Mouse (Mus musculus) lung, adult 2 months (tissue): ENCODE data around the gene Cdk5rap1. TPM values are rescaled to one million over a fixed set of nuclear protein-coding genes. Genes with fewer than 3 reads are reported as not detected.
"Not testable (repeated sequence)": the region's sequence is repeated elsewhere in the genome, so short reads cannot be mapped to it uniquely, and the experiment has no call there.

Experiments
- DNase-seq: peaks from one replicate; pipeline ENCODE4 v3.0.0; 2022
- H3K4me1 ChIP-seq: fragments of 200-500 bp; 2 replicates; pipeline ENCODE4 v1.6.1; 2011; ENCODE audit warnings: low read length; ENCODE audit not compliant: control insufficient read depth, insufficient read depth
- H3K4me3 ChIP-seq: fragments of 200-500 bp; replicated peaks from 2 replicates; pipeline ENCODE3; 2011; ENCODE audit warnings: low read depth, mild to moderate bottlenecking, control low read depth, low read length; ENCODE audit errors: extremely low read depth
- CTCF ChIP-seq: fragments of 200-500 bp; IDR thresholded peaks from 2 replicates; pipeline ENCODE4 v1.5.1; 2011; ENCODE audit warnings: mild to moderate bottlenecking, low read length, control low read depth; ENCODE audit not compliant: insufficient read depth
- POLR2A ChIP-seq: fragments of 200-500 bp; IDR thresholded peaks from 2 replicates; pipeline ENCODE4 v1.6.1; 2011; ENCODE audit warnings: low read depth, mild to moderate bottlenecking, control low read depth, low read length, borderline replicate concordance; ENCODE audit errors: extremely low read depth
- WGBS: fragments of 180-500 bp; shearing (Covaris S2); methylation state at CpG from one replicate; pipeline ENCODE4 v1.1.7; 2018; 5-methylcytosine and 5-hydroxymethylcytosine counted together
- polyA plus RNA-seq: library from polyadenylated mRNA; depleted of rRNA; stranded (reverse); fragments of >200 nt; gene quantifications from 2 replicates; pipeline ENCODE4 v1.2.3, GENCODE M21; 2012; rRNA removed

Cdk5rap1 gene
- polyA plus RNA-seq, 1 experiment, result 9.5 TPM

DNA sequence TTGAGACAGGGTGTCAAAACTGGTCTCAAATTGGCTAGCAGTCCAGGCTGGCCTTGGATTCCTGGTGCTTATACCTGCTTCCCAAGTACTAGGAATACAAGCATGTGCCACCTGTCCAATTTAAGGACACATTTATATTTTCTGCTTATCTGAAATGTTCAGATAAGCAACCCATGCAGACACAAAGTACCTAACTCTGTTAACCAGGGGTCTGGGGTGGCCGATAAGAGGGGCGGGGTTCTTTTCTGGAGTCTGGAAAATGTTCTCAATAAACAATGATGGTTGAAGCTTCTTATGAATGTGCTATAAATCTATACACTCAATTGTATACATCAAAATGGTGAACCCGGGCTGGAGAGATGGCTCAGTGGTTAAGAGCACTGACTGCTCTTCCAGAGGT lies 46.0 kb downstream of the Cdk5rap1 start:
- WGBS, result 79% methylated on average over 3 of the region's 3 CpGs
- TF ChIP-seq CTCF (no peak), POLR2A (no peak)

GRCm38 (mm10) chr2:154313771-154314170 lies 59.0 kb downstream of the Cdk5rap1 start:
- not testable (repeated sequence) for H3K4me3 ChIP-seq, DNase-seq, H3K4me1 ChIP-seq
- WGBS, result 57% methylated on average over 5 of the region's 5 CpGs

More for the DNA sequence above, 46.0 kb downstream of the Cdk5rap1 start:
- DNase-seq, result no peak
- Histone ChIP-seq H3K4me1 (no peaks in the 10 kb centered on the region), H3K4me3 (no peak overlapping the region)

- 85% methylated on average over 4 of the region's 4 CpGs for WGBS
- not testable (repeated sequence) for DNase-seq, H3K4me3 ChIP-seq
Observed at GRCm38 (mm10) chr2:154306927-154307326, 65.9 kb downstream of the Cdk5rap1 start, which contains the start of gene Bpifb9b. Gene Bpifb9b, plus strand, starts transcription at chr2:154307227.

DNA sequence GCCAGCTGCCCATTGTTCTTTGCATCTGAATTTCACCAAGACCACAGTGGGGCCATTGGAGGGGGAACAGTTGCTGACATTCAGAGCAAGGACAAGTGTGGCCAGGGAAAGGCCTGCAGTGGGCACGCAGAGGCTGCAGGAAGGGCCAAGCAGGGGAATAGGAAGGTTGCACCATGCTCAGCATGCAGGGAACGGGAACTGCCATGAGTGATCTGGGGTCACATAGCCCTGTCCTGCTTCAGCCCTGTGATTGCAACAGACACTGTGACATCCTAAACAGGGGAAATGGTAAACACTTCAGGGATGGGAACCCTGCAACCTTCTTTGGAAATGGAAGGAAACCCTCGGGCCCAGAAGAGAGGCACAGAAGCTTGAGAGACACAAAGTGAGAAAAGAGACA lies 68.2 kb downstream of the Cdk5rap1 start:
- WGBS, result 80% methylated on average over 1 of the region's 3 CpGs
- DNase-seq, H3K4me3 ChIP-seq, H3K4me1 ChIP-seq: not testable (repeated sequence)

More at GRCm38 (mm10) chr2:154306927-154307326, 65.9 kb downstream of the Cdk5rap1 start, which contains the start of gene Bpifb9b:
- not testable (repeated sequence) for H3K4me1 ChIP-seq

DNA sequence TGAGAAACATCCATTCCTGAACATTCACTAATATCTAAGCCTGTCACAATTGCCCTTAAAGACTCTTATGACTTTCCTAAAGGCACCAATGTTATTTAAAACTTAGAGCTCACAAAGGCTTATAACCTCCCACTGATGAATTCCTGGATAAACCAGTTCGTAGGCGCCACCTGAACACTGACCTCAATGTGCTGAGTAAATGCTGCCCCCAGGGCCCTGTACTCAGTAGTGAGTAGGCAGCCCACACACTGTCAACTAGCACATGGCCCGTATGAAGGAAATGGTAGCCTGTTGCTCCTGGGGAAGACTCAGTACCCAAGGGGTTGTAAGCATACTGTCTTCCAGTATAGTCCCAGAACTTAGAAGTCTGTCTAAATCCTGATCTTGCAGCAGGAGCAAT lies 71.0 kb downstream of the Cdk5rap1 start:
- Histone ChIP-seq H3K4me3 (no peak overlapping the region), H3K4me1 (no peaks in the 10 kb centered on the region)
- no peak for DNase-seq
- no peak for TF ChIP-seq POLR2A
- TF ChIP-seq CTCF, result no peak
- 92% methylated on average over 3 of the region's 3 CpGs for whole genome bisulfite sequencing

- no peak overlapping the region for H3K4me3 ChIP-seq
- no peak for TF ChIP-seq POLR2A
- TF ChIP-seq CTCF, result peak; percentile 90
- DNase-seq, result peak; percentile 67
- WGBS, result 6% methylated on average over 1 of the region's 1 CpGs
- H3K4me1 ChIP-seq, result no peaks in the 10 kb centered on the region
Observed at GRCm38 (mm10) chr2:154300496-154300895, 72.3 kb downstream of the Cdk5rap1 start.

GRCm38 (mm10) chr2:154294746-154295145 lies 78.1 kb downstream of the Cdk5rap1 start:
- WGBS, result 4% methylated on average over 10 of the region's 10 CpGs
- H3K4me1 ChIP-seq, H3K4me3 ChIP-seq: not testable (repeated sequence)
- peak; percentile 49 for TF ChIP-seq CTCF
- DNase-seq, result peak; percentile 29

DNA sequence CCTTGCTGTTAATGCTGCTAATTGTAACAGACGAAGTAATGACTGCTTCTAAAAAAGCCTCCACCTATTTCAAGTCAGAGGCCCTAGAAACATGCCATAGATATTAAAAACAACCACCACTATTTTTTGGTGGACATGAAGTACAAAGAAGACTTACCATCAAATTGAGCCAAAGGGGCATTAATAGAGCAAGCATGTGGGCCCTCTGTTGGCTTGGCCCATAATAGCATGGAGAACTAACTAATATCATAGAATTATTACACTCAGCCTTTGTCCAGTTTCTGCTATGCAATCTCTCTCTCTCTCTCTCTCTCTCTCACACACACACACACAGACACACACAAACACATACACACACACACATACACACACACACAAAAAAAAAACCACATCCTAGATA lies 80.0 kb downstream of the Cdk5rap1 start:
- TF ChIP-seq POLR2A (no peak), CTCF (no peak)
- no peaks in the 10 kb centered on the region for H3K4me1 ChIP-seq
- no peak overlapping the region for H3K4me3 ChIP-seq
- DNase-seq, result no peak
- WGBS, result 86% methylated on average over 1 of the region's 1 CpGs

DNA sequence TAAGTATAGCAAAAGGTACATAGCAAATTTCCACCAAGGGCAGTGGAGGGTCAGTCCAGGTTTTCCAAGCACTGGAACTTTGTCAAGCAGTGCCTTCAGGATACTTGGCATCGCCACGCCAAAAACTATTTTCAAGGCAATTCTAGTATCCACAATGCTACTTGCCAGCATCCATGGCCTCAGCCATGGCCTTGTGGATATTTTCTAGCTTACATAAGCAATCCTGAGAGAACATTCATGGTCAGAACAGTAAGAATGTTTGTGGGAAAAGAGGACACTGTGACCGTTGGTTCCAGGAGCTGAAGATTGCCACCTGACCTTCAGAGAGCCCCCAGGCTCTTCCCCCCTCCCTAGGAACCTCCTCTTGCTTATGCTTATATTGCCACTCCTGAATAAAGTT lies 80.9 kb downstream of the Cdk5rap1 start:
- not testable (repeated sequence) for DNase-seq, H3K4me3 ChIP-seq, H3K4me1 ChIP-seq
- 78% methylated on average over 3 of the region's 3 CpGs for WGBS

Other genes starting within 250 kb of the Cdk5rap1 start
- gene Bpifa3, start 242.7 kb downstream of the Cdk5rap1 start, polyA plus RNA-seq, result not detected in 2 replicates
- gene Bpifa1, start 230.1 kb downstream of the Cdk5rap1 start, polyA plus RNA-seq, result 295 and 710 TPM in 2 replicates
- 4.3 TPM in 1 of 2 replicates, not detected in the other for gene Bpifa5, start 210.4 kb downstream of the Cdk5rap1 start, polyA plus RNA-seq
- gene Bpifb1, start 182.2 kb downstream of the Cdk5rap1 start, polyA plus RNA-seq, result 103 and 136 TPM in 2 replicates
- 7.2 and 9.0 TPM in 2 replicates for gene Bpifb5, start 149.3 kb downstream of the Cdk5rap1 start, polyA plus RNA-seq
- not detected in 2 replicates for gene Bpifb9a, start 115.2 kb downstream of the Cdk5rap1 start, polyA plus RNA-seq
- not detected in 2 replicates for gene Bpifb9b, start 65.8 kb downstream of the Cdk5rap1 start, polyA plus RNA-seq
- gene Snta1, start 35.1 kb upstream of the Cdk5rap1 start, polyA plus RNA-seq, result 22.5 and 24.1 TPM in 2 replicates
- 8.8 and 12.7 TPM in 2 replicates for gene Cbfa2t2, start 63.5 kb upstream of the Cdk5rap1 start, polyA plus RNA-seq
- 0.98 TPM in 1 of 2 replicates, not detected in the other for gene 1700003F12Rik, start 174.1 kb upstream of the Cdk5rap1 start, polyA plus RNA-seq
- gene Actl10, start 178.8 kb upstream of the Cdk5rap1 start, polyA plus RNA-seq, result 0.07 TPM in 2 replicates
- gene Necab3, start 185.9 kb upstream of the Cdk5rap1 start, polyA plus RNA-seq, result 1.2 and 1.8 TPM in 2 replicates
- 9.8 and 12.6 TPM in 2 replicates for gene E2f1, start 196.9 kb upstream of the Cdk5rap1 start, polyA plus RNA-seq
- 40.8 and 41.3 TPM in 2 replicates for gene Pxmp4, start 230.7 kb upstream of the Cdk5rap1 start, polyA plus RNA-seq
- 5.8 and 6.8 TPM in 2 replicates for gene Zfp341, start 240.3 kb upstream of the Cdk5rap1 start, polyA plus RNA-seq
- gene 4930519P11Rik, start 240.4 kb upstream of the Cdk5rap1 start, polyA plus RNA-seq, result 0.53 and 1.4 TPM in 2 replicates